Mouse (Mus musculus) neural tube, embryonic 11.5 days (tissue): Measurements from ENCODE around the gene Tnrc6c. TPM values are rescaled to one million over a fixed set of nuclear protein-coding genes. Genes with fewer than 3 reads are reported as not detected.
A peak's percentile ranks its signal among the peaks of the same experiment; 100 is the strongest.

Experiments used
- ATAC-seq: fragments of 200-750 bp; cut with Nextera tagmentation; 2 replicates; pipeline ENCODE4 v1.8.0; 2017; ENCODE audit warnings: moderate number of reproducible peaks, mild to moderate bottlenecking, moderate TSS enrichment, moderate library complexity; ENCODE audit not compliant: insufficient read depth, low FRiP score, low TSS enrichment
- DNase-seq: peaks from one replicate; pipeline ENCODE4 v3.0.0-alpha.2; 2015; ENCODE audit warnings: low spot score
- H3K27ac ChIP-seq: fragments of 300-500 bp; sonication (generic); 2 replicates; pipeline ENCODE4 v1.5.1; 2014; ENCODE audit warnings: low read depth, mild to moderate bottlenecking, low read length
- H3K27me3 ChIP-seq: fragments of 300-500 bp; sonication (generic); 2 replicates; pipeline ENCODE4 v1.6.1; 2014; ENCODE audit warnings: mild to moderate bottlenecking, low read length, mixed read lengths; ENCODE audit not compliant: control insufficient read depth, insufficient read depth
- H3K36me3 ChIP-seq: fragments of 300-500 bp; sonication (generic); 2 replicates; pipeline ENCODE4 v1.6.1; 2014; ENCODE audit warnings: mild to moderate bottlenecking, low read length, moderate library complexity, mixed read lengths; ENCODE audit not compliant: control insufficient read depth, insufficient read depth
- H3K4me1 ChIP-seq: fragments of 300-500 bp; sonication (generic); 2 replicates; pipeline ENCODE4 v1.6.1; 2014; ENCODE audit warnings: low read length, mixed read lengths; ENCODE audit not compliant: control insufficient read depth, insufficient read depth
- H3K4me2 ChIP-seq: fragments of 300-500 bp; sonication (generic); 2 replicates; pipeline ENCODE4 v1.6.1; 2014; ENCODE audit warnings: low read depth, mild to moderate bottlenecking, moderate library complexity
- H3K4me3 ChIP-seq: fragments of 300-500 bp; sonication (generic); 2 replicates; pipeline ENCODE4 v1.5.1; 2014; ENCODE audit warnings: low read depth, low read length
- H3K9ac ChIP-seq: fragments of 300-500 bp; sonication (generic); 2 replicates; pipeline ENCODE4 v1.6.1; 2014; ENCODE audit warnings: mild to moderate bottlenecking, low read length
- H3K9me3 ChIP-seq: fragments of 300-500 bp; sonication (generic); 2 replicates; pipeline ENCODE4 v1.6.1; 2016; ENCODE audit warnings: low read length; ENCODE audit not compliant: control insufficient read depth
- WGBS: fragments of 180-500 bp; shearing (Covaris S2); extraction: QIAGEN DNeasy Blood & Tissue Kit; methylation state at CpG from one replicate; pipeline ENCODE4 v1.1.7; 2014; 5-methylcytosine and 5-hydroxymethylcytosine counted together
- polyA plus RNA-seq: library from polyadenylated mRNA; unstranded; fragments of >200 nt; fragmentation: Nextera tagmentation; extraction: Ambion mirVana; gene quantifications from 2 replicates; pipeline ENCODE4 v1.2.1, GENCODE M21; 2014

Tnrc6c gene
- polyA plus RNA-seq, 1 experiment from 2014 or later, result 18.2 TPM

- H3K4me2 ChIP-seq, result no peak overlapping the region
Observed at GRCm38 (mm10) chr11:117803166-117803688, 149.1 kb downstream of the Tnrc6c start.

GRCm38 (mm10) chr11:117806781-117807180 is 152.7 kb downstream of the Tnrc6c start:
- WGBS, result 94% methylated on average over 6 of the region's 6 CpGs

More at GRCm38 (mm10) chr11:117803166-117803688, 149.1 kb downstream of the Tnrc6c start:
- no peaks in the 10 kb centered on the region for H3K4me1 ChIP-seq
- H3K9me3 ChIP-seq, result no peaks in the 10 kb centered on the region
- H3K36me3 ChIP-seq, result no peaks in the 10 kb centered on the region
- ATAC-seq (no peak), DNase-seq (no peak)
- no peak overlapping the region for H3K27ac ChIP-seq
- no peak overlapping the region for H3K4me3 ChIP-seq
- H3K27me3 ChIP-seq, result no peaks in the 10 kb centered on the region
- no peak overlapping the region for H3K9ac ChIP-seq
- WGBS, result 96% methylated on average over 3 of the region's 3 CpGs

DNA sequence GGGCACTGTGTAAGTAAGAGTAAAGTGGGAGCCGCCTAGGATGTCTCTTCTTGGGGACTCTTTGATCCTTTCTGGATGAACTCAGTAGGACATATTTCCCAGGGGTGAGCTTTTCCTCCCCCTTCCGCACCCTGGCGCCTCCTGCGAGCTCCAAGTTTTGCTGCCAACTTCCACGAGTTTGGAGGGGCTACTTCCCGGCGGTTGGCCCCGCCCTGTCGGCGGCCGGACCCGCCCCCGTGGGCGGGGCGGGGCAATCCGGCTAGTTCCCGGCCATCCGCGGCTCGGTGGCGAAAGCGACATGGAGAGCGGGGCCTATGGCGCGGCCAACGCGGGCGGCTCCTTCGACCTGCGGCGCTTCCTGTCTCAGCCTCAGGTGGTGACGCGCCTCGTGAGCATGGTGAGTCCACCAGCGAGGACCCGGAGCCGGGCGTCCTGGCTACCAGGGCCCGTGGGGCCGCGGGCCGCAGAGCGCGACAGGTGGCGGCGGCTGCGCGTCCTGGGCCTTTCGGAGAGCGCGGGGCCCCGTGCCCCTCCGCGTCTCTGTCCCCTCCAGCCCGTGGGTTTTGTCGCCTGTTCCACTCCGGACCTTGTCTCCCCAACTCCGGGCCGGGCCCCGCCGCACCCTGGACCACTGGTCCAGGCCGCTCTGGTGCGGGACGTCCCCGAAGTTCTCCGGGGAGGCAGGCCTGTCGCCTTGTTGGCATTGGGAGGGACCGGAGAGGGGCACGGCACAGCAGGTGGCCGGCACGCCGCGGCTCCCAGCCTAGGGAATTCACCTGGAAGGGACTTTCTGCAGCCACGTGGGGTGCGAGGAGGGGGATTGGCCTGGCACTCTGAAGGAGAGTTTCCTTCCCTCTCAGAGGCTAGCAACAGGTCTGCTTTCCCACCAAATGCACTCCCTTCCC is 155.6 kb downstream of the Tnrc6c start, which contains the start of the genes Gm20708 and Syngr2:
Gene Gm20708, plus strand, starts transcription at position 262 of the 905 bp plus-strand sequence.
Gene Syngr2, plus strand, starts transcription at position 262 of the 905 bp plus-strand sequence.
- DNase-seq (peak; percentile 88), ATAC-seq (peak; percentile 53)
- no peaks in the 10 kb centered on the region for H3K27me3 ChIP-seq
- peak within 1 kb of the TSS; percentile 100 for H3K4me2 ChIP-seq
- WGBS, result under 1% methylated on average over 55 of the region's 75 CpGs
- H3K4me1 ChIP-seq, result peaks cover 11% of the 10 kb centered on the region
- peak within 1 kb of the TSS; percentile 55 for H3K4me3 ChIP-seq
- no peaks in the 10 kb centered on the region for H3K9me3 ChIP-seq
- peaks cover 9% of the 10 kb centered on the region for H3K36me3 ChIP-seq
- peak within 1 kb of the TSS; percentile 65 for H3K9ac ChIP-seq
- no peak within 1 kb of the TSS for H3K27ac ChIP-seq

More at GRCm38 (mm10) chr11:117806781-117807180, 152.7 kb downstream of the Tnrc6c start:
- no peak overlapping the region for H3K4me2 ChIP-seq
- peaks cover 11% of the 10 kb centered on the region for H3K4me1 ChIP-seq
- H3K27me3 ChIP-seq, result no peaks in the 10 kb centered on the region
- no peak for DNase-seq
- H3K36me3 ChIP-seq, result no peaks in the 10 kb centered on the region
- H3K9me3 ChIP-seq, result no peaks in the 10 kb centered on the region
- H3K4me3 ChIP-seq, result no peak overlapping the region
- no peak for ATAC-seq
- H3K9ac ChIP-seq, result no peak overlapping the region
- H3K27ac ChIP-seq, result no peak overlapping the region

DNA sequence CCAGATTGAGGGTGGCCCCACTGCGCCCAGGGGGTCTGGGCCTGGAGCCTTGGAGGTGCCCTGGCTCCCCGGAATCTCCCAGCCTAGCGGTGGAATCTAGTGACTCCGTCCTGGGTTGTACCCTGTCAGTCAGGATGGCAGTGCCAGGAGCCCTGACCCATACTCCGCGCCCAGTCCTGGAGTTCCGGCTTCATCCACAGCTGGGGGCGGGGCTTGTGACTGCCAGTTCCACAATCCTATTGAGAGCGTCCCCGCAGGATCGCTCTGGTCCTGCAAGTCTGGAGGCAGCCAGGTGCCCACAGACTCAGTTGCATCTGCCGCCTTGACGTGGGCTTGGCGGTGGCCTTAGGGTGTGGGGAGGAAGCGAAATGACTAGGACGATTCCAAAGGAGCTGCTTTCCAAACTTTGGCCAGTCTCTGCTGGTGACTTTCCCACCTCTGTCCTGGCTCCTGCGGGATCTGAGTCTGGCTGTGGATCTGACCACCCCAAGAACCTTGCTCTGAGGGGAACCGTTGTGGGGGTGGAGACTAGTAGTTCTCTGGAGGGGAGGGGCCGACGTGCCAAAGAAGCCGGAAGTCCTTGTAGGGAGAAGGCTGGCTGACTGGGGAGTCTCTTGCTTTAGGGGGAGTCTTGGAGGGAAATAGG is 156.4 kb downstream of the Tnrc6c start:
- DNase-seq, result peak; percentile 81
- Histone ChIP-seq H3K36me3 (peaks cover 10% of the 10 kb centered on the region), H3K4me3 (peak overlapping the region; percentile 55), H3K9ac (peak overlapping the region; percentile 65), H3K4me1 (peaks cover 11% of the 10 kb centered on the region), H3K4me2 (peak overlapping the region; percentile 100), H3K27me3 (no peaks in the 10 kb centered on the region), H3K27ac (no peak overlapping the region), H3K9me3 (no peaks in the 10 kb centered on the region)
- under 1% methylated on average over 21 of the region's 21 CpGs for WGBS
- peak; percentile 67 for ATAC-seq

Other genes with a start within 250 kb of the Tnrc6c start
- gene Gm11733, start 169.9 kb upstream of the Tnrc6c start, polyA plus RNA-seq, result not detected in 2 replicates
- gene Tmc8, start 127.8 kb downstream of the Tnrc6c start, polyA plus RNA-seq, result 1.0 and 1.8 TPM in 2 replicates
- gene Tmc6, start 127.9 kb downstream of the Tnrc6c start, polyA plus RNA-seq, result 14.1 and 14.3 TPM in 2 replicates
- 0.65 and 0.91 TPM in 2 replicates for gene 6030468B19Rik, start 143.4 kb downstream of the Tnrc6c start, polyA plus RNA-seq
- gene Gm20708, start 155.4 kb downstream of the Tnrc6c start, polyA plus RNA-seq, result 0.64 TPM in 1 of 2 replicates, not detected in the other
- gene Syngr2, start 155.4 kb downstream of the Tnrc6c start, polyA plus RNA-seq, result 29.9 and 30.3 TPM in 2 replicates
- gene Afmid, start 171.6 kb downstream of the Tnrc6c start, polyA plus RNA-seq, result 2.3 and 3.0 TPM in 2 replicates
- 86.0 and 88.2 TPM in 2 replicates for gene Tk1, start 171.8 kb downstream of the Tnrc6c start, polyA plus RNA-seq
- gene Birc5, start 195.0 kb downstream of the Tnrc6c start, polyA plus RNA-seq, result 287 and 308 TPM in 2 replicates
- gene Tmem235, start 206.5 kb downstream of the Tnrc6c start, polyA plus RNA-seq, result not detected in 2 replicates
- gene Tha1, start 219.2 kb downstream of the Tnrc6c start, polyA plus RNA-seq, result 2.7 TPM in 2 replicates